Mouse (Mus musculus) lung, postnatal 14 days (tissue): ENCODE data around the gene Rap1gap2.

ENCODE experiments used
- DNase-seq: peaks from one replicate; pipeline ENCODE4 v3.0.0; 2021

Gene Rap1gap2

DNA sequence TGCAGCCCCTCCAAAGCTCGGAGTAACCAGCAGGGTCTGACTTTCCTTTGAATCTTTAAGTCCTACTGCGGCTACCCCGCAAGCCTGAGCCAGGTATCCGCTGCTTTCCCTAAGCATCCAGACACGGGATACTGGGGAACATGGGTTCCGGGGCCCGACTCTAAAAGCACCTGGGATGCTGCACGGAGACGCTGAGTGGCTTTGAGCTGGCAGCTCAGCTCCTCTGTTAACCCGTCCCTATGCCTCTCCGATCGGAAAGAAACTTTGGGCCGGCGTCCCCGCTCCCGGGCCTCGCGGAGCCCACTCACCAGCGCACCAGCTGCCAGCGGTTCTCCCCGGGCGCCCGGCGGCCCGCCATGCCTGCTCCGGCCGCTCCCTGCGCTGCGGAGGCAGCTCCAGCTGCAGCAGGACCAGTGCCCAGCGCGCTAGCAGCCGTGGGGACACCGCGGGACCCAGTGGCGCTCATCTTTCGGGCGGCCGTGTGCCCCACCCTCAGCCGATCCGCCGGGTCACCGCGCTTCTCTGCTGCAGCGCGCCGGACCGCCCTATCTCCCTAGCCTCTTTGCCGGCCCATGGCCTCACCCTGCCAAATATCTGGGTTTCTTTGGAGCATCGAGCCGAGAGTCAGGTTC, at the start of gene Rap1gap2:
Gene Rap1gap2 (minus strand): TSS at position 371 of the 632 bp plus-strand sequence.
- DNase-seq, result peak; percentile 4

DNA sequence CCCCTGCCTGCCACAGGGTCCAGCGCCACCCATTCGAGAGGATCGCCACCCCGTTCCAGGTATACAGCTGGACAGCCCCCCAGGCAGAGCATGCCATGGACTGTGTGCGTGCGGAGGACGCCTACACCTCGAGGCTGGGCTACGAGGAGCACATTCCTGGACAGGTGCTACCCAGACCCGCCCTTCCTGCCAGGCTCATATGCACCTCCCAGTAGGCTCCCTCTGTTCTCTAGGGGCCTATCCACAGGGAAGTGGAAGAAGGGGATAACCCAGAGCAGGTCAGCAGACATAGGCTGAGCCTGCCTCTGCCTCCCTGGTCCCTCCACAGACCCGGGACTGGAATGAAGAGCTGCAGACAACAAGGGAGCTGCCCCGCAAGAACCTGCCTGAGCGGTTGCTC, 49.6 kb upstream of the Rap1gap2 start:
- no peak for DNase-seq

DNA sequence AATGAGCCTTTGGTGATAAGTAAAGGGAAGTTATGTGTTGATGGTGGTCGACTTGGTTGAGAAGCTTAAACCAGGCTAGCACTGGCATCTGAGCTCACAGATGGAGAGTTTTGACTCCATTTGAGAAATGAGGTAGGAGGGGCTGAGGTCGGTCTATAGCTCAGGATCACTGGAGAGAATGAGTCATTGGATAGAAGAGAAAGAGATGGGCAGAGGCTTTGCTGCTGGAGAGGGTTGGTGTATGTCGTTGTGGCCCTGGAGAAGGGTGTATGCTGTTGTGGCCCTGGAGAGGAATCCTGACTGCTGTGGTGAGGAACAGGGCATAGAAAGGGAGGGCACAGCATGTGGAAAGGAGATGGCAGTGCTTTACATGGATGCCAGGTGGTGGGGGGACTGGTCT, 45.2 kb upstream of the Rap1gap2 start:
- DNase-seq, result no peak

DNA sequence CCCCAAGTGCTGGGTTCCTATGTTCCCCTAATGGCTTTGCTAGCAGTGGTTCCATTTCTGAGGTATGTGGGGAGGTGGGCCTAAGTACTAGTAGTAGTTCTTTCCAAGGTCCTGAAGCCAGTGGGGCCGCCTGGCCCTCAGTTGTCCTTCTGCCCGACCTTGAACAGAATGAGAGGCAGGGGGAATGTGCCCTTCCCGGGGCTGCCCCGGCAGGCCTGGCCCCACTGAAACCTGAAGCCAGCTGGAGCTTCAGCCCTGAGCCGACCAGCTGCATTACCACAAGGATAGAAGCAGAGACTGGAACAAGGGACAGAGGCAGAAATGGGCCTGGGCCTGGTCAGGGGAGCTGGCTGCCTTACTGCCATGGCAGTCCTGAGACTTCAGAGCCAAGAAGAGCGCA, 42.7 kb upstream of the Rap1gap2 start:
- DNase-seq, result no peak

DNA sequence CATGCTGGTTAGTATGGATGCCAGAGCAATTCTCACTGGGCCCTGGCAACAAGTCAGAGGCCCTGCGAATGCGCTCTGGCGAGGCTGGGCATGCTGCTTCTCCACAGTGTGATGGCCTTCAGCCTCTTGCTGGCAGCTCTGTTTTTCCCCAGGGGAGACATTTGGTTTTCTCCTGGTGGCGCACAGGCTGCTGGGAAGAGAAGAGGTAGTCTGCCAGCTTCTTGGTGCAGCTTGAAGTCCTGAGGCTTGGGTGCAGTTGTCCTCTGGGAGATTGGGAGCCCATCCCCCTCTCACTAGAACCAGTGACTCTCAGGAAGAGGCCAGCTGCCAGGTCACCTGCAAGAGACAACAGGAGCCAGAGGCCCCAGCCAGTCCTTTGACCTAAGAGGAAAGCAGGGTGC, 42.1 kb upstream of the Rap1gap2 start:
- DNase-seq, result no peak

DNA sequence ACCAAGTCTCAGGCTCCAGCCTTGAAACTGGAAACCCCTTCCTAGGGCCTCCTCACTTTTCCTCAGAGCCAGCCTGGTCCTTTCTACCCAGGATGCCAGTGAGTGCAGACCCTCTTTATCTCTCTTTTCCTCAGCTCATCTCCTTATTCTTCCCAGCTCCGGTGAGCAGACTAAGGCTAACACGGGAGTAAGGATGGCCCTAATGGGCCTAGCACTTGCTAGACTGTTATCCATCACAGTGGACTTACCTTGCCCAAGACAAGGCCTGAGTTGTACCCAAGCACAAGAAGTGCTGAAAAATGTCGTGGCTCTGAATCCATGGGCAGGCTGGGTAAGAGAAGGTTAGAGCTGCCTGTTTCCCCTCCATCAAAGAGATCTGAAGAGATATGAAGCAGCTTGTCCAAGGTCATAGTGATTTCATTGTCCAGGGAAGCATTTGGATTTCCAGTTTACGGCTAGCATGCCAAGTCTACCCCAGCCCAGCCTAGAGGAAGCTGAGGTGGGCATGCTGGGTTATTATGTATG, 39.9 kb upstream of the Rap1gap2 start:
- no peak for DNase-seq

DNA sequence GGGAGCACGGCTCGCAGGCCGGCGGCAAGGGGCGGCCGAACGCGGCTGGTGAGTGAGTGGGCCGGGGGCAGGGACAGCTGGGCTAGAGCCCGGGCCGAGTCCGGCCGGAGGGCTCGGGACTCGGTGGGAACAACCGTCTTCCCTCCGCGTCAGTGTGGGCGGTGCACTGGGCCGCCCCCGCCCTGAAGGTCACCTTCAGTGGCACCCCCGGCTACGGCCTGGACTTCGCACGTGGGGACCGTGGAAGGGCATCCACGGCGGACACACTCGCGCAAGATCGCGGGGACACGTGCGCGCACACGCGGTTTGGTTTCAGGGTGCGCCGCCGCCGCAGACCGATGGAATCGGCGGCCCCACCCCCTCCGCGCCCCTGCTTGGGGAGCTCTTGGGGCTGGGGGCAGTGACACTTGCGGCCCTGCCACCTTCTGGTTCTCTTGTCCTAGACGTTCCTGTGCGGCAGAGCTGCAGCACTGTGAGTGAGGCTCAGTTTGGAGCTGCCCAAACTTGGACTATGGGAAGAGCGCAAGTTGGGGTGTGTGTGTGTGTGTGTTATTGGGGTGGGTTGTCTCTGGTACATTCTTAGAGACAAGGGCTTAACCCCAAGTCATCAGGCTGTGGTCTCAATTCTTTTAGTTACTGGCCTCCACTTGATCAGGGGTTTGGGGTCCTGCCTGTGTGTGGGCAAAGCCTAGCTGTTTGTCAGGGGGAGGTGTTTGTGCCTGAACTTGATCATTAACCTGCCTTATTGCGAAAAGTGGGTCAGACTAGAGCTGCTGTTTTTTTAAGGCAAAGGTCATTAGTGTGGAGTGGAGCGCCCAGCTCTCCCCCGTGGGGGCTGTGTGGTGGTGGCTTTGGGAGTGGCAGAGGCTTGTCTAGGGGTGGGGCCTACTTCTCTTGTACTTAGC, 39.2 kb upstream of the Rap1gap2 start:
- peak; percentile 18 for DNase-seq

DNA sequence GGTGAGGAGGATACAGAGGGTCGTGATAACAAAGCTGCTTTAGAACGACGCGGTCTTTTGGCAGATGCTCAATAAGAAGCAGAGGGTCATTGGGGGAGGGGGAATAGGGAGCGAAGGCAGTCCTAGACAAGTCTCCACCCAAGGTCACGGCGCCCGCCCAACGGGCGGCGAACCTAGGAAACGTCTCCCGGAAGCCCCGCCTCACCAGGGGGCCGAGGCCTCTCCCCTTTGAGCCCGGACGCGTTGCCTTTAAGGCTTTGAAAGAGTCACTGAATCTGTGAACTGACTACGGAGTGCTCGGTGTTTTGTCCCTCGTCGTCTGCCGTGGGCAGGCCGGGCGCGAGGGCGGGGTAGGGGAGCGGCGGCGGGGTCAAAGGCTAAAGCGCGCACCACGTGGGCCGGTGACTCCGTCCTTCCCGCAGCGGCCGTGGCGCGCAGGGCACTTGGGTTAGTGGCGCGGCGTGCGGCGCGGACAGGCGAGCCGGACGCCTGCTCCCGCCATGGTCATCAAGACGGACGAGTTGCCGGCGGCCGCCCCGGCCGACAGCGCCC, 38.5 kb upstream of the Rap1gap2 start, which contains the start of gene Cluh:
Gene Cluh (plus strand): TSS at position 401 of the 552 bp plus-strand sequence.
- peak; percentile 97 for DNase-seq

DNA sequence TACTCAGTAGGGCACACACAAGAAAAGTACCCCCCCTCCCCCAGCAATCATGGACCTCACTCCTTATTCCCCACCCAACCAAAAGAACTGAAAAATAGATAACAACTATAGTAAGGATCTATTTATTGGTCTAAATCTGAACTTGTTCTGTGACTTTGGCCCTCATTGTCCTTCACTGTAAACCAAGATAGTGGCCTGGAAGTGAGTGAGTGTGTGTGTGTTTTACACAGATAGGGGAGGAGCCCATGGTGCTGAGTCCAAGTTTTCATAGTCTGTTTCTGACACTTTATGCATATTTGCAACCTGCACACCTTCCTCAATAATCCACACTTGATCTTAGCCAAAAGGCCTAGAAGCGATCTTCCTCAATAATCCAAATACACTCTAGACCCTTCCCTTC, 38.0 kb upstream of the Rap1gap2 start:
- DNase-seq, result no peak

DNA sequence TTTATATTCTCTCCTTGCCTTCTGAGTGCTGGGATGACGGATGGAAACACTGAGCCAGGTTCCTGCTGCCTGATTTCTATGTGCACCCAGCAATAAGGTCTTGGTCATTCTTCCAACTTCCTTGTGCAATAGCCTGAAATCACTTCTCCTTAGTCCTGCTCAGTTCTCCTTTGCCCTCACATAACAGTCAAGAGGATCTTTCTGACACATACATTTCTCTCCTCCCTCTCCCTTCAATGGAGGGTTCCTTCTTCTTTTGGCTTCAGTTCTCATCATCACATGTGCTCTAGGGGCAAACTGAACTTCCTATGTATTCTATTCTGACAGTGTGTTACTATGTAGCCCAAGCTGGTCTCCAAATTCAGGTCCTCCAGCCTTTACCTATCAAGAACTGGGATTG, 37.3 kb upstream of the Rap1gap2 start:
- DNase-seq, result no peak

DNA sequence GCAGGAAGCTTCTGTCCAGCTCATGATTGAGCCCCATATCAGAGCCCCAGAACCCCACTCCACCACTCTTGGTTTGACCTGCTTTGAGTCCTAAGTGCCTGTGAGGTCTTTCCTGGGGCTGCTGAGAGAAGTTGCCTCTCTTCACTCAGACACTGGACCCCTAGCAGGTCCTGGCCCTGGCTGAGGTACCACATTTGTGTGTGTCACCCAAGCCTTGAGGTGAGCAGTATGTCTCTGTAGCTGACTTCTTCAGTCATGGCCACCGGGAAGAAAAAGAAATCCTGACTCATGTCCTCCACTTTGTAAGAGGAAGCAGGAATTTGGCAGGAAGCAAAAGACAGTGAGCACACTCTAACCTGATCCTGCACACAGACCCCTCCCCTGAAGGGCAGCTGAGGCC, 28.9 kb upstream of the Rap1gap2 start:
- DNase-seq, result no peak

DNA sequence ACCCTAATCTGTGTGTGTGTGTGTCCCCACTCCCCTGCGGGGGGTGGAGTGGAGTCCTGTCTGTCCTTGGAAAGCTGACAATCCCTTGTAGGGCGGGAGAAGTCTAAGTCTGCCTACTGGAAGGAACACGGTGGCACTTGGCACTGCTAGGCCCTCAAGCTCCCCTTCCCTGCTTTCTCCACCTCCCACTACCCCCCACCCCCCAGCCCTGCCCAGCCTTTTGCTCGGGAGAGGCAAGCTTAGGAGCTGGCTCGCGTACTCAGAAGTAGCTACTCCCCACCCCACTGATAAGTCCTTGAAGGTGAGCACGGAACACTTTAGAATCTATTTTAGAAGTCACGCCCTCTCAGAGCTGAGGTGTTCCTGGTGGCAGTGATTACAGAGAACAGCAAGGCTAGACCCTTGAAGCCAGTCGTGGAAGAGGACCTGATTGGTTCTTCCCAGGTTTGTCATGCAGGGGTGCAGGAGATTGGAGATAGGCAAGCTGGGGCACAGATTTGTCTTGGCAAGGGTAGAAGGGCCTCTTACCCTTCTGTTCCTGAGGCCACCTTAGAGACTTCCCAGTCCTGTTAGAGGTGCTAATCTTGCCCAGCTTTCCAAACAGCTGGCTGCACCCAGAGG, 28.2 kb upstream of the Rap1gap2 start:
- peak; percentile 29 for DNase-seq

DNA sequence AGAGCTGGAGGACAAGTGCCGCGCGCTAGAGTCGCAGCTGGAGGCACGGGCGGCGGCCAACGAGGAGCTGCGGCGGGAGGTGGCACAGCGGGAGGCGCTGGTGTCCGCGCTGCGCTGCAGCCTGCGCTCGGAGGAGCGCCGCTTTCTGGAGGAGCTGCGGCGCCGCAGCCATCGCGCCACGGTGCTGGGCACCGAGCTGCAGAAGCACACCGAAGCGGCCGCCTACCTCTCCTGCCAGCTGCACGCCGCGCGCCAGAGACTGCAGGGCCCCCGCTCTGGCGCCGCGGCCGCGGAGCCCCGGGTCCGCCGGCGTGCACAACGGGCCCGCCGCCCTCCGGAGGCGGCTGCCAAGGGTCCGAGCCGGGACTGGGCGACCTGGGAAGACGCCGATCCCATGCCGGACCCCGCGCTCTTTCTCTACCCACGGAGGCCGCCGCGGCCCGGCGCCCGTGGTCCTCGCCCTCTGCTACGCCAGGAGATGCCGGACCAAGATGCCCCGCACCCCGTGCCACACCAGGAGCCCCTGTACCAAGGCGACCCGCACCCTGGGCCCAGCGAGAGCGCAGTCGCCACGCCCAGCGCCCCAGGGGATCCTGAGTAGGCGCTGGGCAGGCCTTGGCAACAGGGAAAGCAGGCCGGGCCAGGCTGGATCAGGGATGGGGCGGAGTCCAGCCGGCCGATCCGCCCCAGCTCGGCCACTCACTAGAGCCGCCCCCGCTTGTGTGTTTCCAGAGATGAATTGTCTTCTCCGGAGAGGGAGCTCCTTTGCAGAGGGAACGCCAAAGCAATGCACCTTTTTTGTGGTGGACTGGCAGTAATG, 27.5 kb upstream of the Rap1gap2 start:
- DNase-seq, result peak; percentile 80

DNA sequence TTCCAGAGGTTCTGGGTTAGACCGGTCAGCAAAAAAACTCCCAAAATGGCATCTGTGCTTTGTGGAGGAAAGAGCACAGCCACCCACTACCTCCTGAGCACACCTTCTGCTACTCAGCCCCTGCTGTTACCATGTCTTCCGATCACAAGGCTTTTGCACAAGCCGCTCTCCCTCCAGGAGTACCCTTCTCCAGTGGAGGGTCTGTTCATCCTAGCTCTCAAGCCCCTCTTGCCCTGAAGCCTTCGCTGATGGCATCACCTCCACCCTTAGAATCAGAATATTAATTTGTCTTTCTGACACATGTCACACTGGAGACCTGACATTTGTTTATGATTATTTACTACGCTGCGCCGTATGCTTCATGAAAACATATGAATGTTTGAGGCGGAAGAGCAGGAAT, 26.8 kb upstream of the Rap1gap2 start:
- DNase-seq, result no peak

DNA sequence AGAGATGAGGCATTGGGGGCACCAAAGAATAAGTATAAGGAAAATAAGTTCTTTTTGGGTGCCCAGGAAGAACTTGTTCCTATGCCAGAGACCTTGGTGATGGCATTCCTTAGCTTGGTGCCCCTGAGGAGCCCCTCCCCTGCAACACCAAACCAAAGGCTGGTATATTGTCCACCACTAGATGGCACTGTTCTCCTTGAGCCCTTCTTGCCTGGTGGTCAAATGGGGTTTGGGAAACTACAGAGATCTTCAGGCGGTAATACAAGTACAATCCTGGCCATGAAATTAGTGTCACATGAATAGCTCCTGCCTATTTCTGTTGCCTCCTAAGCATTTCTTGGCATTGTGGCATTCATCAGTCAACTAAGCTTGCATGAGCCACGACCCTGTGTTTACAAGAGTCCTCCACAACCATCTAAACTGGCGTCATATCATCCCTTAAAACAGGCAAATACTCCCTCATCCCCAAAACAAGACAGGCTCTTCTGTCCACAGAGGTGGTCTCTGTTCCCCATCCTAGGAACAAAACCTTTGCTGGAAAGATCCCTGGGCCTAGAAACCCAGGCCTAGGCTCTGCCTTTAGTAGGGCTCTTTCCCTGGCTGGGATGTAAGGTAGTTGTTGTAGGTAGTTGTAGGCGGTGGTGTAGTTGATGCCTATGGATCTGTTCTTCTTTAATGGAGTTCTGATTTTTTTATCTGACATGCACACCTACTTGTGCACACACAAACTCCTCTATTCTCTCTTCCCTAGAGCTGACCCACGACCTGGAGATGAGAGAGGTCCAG, 24.0 kb upstream of the Rap1gap2 start:
- peak; percentile 79 for DNase-seq

DNA sequence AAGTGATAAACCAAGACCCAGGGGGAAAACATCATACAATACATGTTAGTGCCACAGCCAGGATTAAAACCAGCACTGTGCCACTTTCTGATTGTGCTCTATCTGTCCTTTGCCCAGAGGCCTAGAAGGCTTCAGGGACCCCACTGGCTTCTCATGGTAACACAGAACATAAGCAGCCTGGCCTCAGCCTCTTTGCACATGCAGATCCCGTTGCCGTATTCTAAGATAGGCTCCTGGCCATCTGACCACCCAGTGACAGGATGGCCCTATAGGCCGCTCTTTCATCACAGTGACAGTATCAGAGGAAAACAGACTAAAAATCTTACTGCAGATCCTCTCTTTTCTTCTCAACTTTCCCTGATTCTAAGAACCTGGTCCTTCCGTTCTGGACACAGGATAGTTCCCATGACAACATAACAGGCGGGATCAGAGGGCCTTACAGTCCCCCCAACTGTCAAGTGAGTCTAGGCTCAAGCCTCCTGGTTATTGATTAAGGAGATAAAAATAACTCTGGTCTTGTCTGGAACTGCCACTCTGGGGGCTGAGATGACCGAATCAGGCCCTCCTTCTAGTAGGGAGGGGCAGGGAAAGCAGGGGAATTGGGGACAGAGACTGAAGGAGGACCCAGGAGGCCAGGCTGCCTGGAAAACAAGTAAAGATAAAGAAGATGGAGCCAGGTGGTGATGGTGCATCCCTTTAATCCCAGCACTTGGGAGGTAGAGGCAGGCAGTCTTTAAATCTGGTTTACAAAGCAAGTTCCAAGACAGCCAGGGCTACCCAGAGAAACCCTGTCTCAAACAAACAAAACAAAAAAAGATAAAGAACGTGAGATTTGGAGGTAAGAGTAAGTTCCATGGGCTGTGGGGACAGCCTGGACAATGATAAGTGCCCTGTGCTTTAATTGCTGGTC, 21.4 kb upstream of the Rap1gap2 start:
- no peak for DNase-seq

DNA sequence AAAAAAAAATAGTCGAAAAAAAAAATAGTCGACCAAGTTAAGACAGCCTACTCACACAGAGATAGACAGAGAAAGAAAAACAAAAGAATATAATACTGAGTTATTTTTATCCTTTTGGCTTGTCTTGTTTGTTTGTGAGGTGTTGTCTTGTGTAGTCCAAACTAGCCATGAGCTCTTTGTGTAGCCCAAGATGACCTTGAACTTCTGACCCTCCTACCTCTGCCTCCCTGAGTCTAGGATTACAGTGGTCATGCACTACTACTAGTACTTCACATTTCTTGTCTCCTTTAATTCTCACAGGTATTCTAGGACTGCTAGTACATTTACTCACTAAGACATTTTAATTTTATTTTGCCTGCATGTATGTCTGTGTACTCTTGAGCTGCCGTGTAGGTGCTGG, 16.8 kb upstream of the Rap1gap2 start:
- no peak for DNase-seq

DNA sequence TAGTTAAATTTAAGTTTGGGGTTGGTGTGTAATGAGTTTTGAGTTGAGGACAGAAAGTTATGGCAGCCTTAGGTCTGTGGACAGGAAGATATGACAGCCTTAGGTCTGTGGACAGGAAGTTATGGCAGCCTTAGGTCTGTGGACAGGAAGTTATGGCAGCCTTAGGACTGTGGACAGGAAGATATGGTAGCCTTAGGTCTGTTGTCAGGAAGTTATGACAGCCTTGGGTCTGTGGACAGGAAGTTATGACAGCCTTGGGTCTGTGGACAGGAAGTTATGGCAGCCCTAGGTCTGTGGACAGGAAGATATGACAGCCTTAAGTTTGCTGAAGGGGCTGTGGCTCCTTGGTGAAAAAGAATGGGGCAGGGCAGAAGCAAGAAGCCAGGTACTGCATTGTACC, 14.6 kb upstream of the Rap1gap2 start:
- no peak for DNase-seq

DNA sequence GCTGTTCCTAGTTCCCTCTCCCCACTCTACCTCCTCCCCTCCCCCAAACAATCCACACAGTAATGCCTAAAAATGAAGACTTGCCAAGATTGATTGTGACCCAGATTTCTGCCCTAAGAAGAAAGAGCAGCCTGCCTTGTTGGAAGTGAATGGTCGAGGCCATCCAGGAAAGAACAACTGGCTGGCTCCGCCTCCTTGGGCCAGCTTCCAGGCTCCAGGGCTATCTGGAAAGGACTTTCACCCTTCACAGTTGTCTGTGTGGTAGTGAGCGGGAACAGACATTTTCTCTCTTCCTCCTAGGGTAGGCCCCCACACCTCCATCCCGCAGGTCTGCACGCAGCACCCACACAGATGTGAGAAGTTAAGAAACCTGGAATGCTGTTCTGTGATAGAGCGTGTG, 13.0 kb upstream of the Rap1gap2 start:
- no peak for DNase-seq

DNA sequence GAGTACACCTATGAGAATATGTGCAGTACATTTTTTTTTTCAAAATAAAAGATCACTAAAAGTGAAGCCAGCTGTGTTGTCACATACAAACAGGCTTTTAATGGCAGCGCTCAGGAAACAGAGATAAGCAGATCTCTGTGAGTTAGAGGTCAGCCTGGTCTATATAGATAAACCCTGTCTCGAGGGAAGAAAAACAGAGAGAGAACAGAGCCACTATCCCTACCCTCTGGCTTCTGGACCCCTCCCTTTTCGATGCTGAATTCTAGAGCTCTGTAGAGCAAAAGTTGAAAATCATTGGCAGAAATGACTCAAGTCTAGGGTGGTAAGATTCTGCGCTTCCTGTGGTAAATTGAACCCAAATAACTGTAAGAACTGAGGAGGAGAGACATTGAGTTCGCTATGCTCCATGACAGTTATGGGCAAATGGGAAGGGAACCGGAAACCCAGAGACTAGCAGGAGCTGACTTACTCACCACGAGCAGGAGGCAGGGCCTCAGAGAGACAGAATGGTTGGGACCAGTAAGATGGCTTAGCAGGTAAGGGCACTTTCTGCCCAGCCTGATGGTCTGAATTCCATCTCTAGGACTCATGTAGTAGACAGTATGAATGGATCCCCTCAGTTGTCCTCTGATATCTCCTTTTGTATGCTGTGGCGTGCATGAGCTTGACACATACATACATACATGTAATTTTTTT, 11.4 kb upstream of the Rap1gap2 start:
- DNase-seq, result no peak
